Comparison of ENCODE assay signal across 30 mouse cellular contexts in genomic region chr13:90907376-90907775, GRCm38 (mm10). TPM values are rescaled to one million over a fixed set of nuclear protein-coding genes. Genes with fewer than 3 reads are reported as not detected.
"Had no signal": no experiment of that assay in that cellular context is flagged by ENCODE, and none has a peak within 500 bp of the region (broad histone marks: within the 10 kb centered on the region; RNA-seq: fewer than 3 reads in every experiment).

No protein-coding gene starts in this region.

- H3K4me1 ChIP-seq: hindbrain, embryonic 10.5 days; hindbrain, embryonic 12.5 days; intestine, embryonic 15.5 days; limb, embryonic 10.5 days; limb, embryonic 12.5 days; liver, embryonic 13.5 days had no signal

- H3K27ac ChIP-seq: heart, adult 2 months; hindbrain, embryonic 10.5 days; hindbrain, embryonic 12.5 days; hindbrain, embryonic 14.5 days; intestine, embryonic 15.5 days; layer of hippocampus, adult 2 months; left cerebral cortex, adult 2 months; limb, embryonic 10.5 days; limb, embryonic 12.5 days; liver, embryonic 13.5 days had no signal

- H3K9ac ChIP-seq: hindbrain, embryonic 12.5 days; hindbrain, embryonic 14.5 days; intestine, embryonic 15.5 days; limb, embryonic 12.5 days; liver, embryonic 13.5 days had no signal

- ATAC-seq: hindbrain, embryonic 16.5 days; inflammation-experienced regulatory T-cells, adult 6 months; intestine, embryonic 15.5 days; intestine, postnatal 0 days had no signal

- H3K36me3 ChIP-seq: hindbrain, embryonic 10.5 days; hindbrain, embryonic 12.5 days; intestine, embryonic 15.5 days; limb, embryonic 10.5 days; limb, embryonic 12.5 days; liver, embryonic 13.5 days had no signal

- H3K4me3 ChIP-seq: heart, adult 2 months; hindbrain, embryonic 10.5 days; hindbrain, embryonic 12.5 days; intestine, embryonic 15.5 days; layer of hippocampus, adult 2 months; left cerebral cortex, adult 2 months; limb, embryonic 10.5 days; limb, embryonic 12.5 days; liver, embryonic 13.5 days had no signal

- H3K9me3 ChIP-seq: hindbrain, embryonic 10.5 days; hindbrain, embryonic 12.5 days; intestine, embryonic 15.5 days; limb, embryonic 10.5 days; liver, embryonic 13.5 days had no signal

- DNase-seq: gastrocnemius, postnatal 25 days; heart, adult 2 months; heart, postnatal 10 days; heart, postnatal 4 days; kidney, adult 18-20 months; kidney, adult 8-10 months; kidney, postnatal 10 days; kidney, postnatal 25 days; kidney, postnatal 4 days; liver; liver, embryonic 13.5 days had no signal

- H3K4me2 ChIP-seq: heart, embryonic 11.5 days; hindbrain, embryonic 12.5 days; hindbrain, embryonic 14.5 days; intestine, embryonic 15.5 days; limb, embryonic 12.5 days; liver, embryonic 11.5 days; liver, embryonic 13.5 days had no signal

- H3K27me3 ChIP-seq: hindbrain, embryonic 12.5 days; intestine, embryonic 15.5 days; limb, embryonic 12.5 days; liver, embryonic 13.5 days had no signal

RNA-seq across cellular contexts. Expression of gene Atp6ap1l, which starts 2.2 kb away (rescaled TPM):
- total RNA-seq: gastrocnemius, adult 18-20 months; gastrocnemius, adult 8-10 months; gastrocnemius, postnatal 25 days; gastrocnemius, postnatal 4 days; granulocyte monocyte progenitor cell, adult 5-6 weeks had no signal
- polyA plus RNA-seq: inflammation-experienced regulatory T-cells, adult 6 months; intestine, embryonic 15.5 days; intestine, postnatal 0 days; kidney, embryonic 14.5 days; kidney, embryonic 16.5 days; liver, embryonic 11.5 days; liver, embryonic 13.5 days had no signal
